In the genomic region with DNA sequence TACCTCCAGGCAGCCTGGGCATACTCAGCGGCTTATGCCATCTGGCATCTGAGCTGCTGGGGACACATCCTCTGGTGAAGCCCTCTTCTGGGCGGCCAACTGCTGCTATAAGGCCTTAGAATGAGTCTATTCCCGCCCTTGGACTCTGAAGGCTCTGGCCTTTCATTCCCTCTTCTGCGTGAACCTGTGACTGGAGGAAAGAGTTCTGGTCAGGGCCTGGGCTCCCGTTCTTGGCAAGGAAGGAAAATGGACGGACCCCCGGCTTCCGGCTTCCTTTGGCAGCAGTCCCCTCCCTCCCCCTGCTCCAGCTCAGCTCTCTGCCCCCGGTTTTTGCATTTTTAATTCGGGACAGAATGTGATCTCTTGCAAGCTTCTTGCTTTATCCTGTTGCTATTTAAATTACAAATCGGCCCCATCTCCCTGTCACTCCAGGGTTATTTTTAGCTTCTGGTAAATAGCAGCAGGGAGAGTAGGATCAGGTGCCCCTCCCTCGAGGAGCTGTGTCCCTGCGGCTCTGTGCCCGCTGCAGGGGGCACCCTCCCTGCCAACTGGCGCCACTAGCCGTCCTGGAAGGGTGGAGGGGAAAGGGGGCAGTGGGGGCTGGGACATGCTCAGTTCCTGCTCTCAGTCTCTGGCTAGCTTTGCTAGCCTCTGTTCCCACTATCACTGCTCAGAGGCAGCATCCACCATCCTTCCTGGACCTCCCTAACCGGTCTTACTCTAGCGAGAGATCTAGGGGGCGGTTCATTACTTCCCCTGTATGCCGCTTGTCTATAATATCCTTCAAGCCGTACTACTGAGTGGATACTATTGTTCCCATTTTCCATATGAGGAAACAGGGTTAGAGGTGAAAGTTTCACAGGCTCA, we compare ENCODE assay signal across 9 mouse cellular contexts. TPM values are rescaled to one million over a fixed set of nuclear protein-coding genes. Genes with fewer than 3 reads are reported as not detected.
A peak's percentile ranks its signal among the peaks of the same experiment; 100 is the strongest.
DNase-seq lines count a peak whose midpoint lies in the region; ATAC-seq and TF ChIP-seq lines count a peak whose summit lies in the region.
"Had no signal": no experiment of that assay in that cellular context is flagged by ENCODE, and none has a peak within 500 bp of the region (broad histone marks: within the 10 kb centered on the region; RNA-seq: fewer than 3 reads in every experiment).

No protein-coding gene starts in this region.

- H3K4me3 ChIP-seq in intestine, postnatal 0 days (ENCODE audit: low read depth, low read length), result no peak overlapping the region
- peak overlapping the region; percentile 4; the same call in 1 of the 2 replicates for H3K4me3 ChIP-seq in liver, postnatal 0 days (ENCODE audit: low read depth, low read length)
- H3K4me3 ChIP-seq: erythroblast, embryonic 14.5 days had no signal

- H3K36me3 ChIP-seq in intestine, postnatal 0 days (ENCODE audit: control insufficient read depth, insufficient read depth), result no peaks in the 10 kb centered on the region
- no peaks in the 10 kb centered on the region for H3K36me3 ChIP-seq in liver, postnatal 0 days (replicated peaks; ENCODE audit: insufficient read depth, low read length)

- peak; percentile 43 to 71 for DNase-seq in adrenal gland, adult (ENCODE audit: inconsistent age in 2 of 2, low spot score in 1 of 2)
- DNase-seq in adrenal gland, postnatal 4 days (ENCODE audit: low spot score in 2 of 2), result no peak
- peak; percentile 78 for DNase-seq in cerebellum, adult 8-10 months
- DNase-seq in heart, adult 11 months, result peak; percentile 98
- DNase-seq in liver, postnatal 0 days, result no peak
- peak; percentile 45 for DNase-seq in right cerebral cortex, postnatal 14 days
- DNase-seq in urinary bladder, postnatal 36 days (ENCODE audit: low spot score in 2 of 2), result no peak

- H3K27ac ChIP-seq in intestine, postnatal 0 days (ENCODE audit: low read depth, low read length), result peak overlapping the region; percentile 86
- H3K27ac ChIP-seq in liver, postnatal 0 days (ENCODE audit: low read depth), result peak overlapping the region; percentile 86

- WGBS in intestine, postnatal 0 days, result 40% methylated on average over 20 of the region's 21 CpGs
- WGBS in liver, postnatal 0 days (ENCODE audit: insufficient replicate concordance), result 24% methylated on average over 21 of the region's 21 CpGs

- H3K9ac ChIP-seq in intestine, postnatal 0 days (ENCODE audit: low read depth, low read length), result peak overlapping the region; percentile 13; the same call in 1 of the 2 replicates
- H3K9ac ChIP-seq in liver, postnatal 0 days (replicated peaks), result no peak overlapping the region

- TF ChIP-seq EP300 in liver, postnatal 0 days (IDR thresholded peaks at IDR 0.05; ENCODE audit: low read depth), result no peak

- H3K4me1 ChIP-seq in intestine, postnatal 0 days (replicated peaks; ENCODE audit: control insufficient read depth, insufficient read depth, low read length), result peaks cover 23% of the 10 kb centered on the region
- peaks cover 23% of the 10 kb centered on the region for H3K4me1 ChIP-seq in liver, postnatal 0 days (ENCODE audit: insufficient read depth)

- H3K4me2 ChIP-seq in intestine, postnatal 0 days (replicated peaks; ENCODE audit: low read depth), result peak overlapping the region; percentile 2
- H3K4me2 ChIP-seq in liver, postnatal 0 days (ENCODE audit: low read depth, low read length), result peak overlapping the region; percentile 52

- TF ChIP-seq CTCF in intestine, postnatal 0 days (IDR thresholded peaks at IDR 0.05; ENCODE audit: low read depth), result no peak
- TF ChIP-seq CTCF in liver, postnatal 0 days (IDR thresholded peaks at IDR 0.05; ENCODE audit: low read depth), result no peak

- no peak; the same call in 1 of the 2 replicates for ATAC-seq in intestine, postnatal 0 days
- ATAC-seq in liver, postnatal 0 days, result peak; percentile 70

- peaks cover 22% of the 10 kb centered on the region for H3K27me3 ChIP-seq in intestine, postnatal 0 days (replicated peaks; ENCODE audit: control insufficient read depth, insufficient read depth, low read length)
- H3K27me3 ChIP-seq in liver, postnatal 0 days (ENCODE audit: insufficient read depth, low read length), result peaks cover 28% of the 10 kb centered on the region

- no peaks in the 10 kb centered on the region for H3K9me3 ChIP-seq in intestine, postnatal 0 days (ENCODE audit: control insufficient read depth)
- H3K9me3 ChIP-seq in liver, postnatal 0 days (ENCODE audit: low read length), result no peaks in the 10 kb centered on the region

RNA-seq across cellular contexts. Expression of a gene that starts 4.2 kb away (rescaled TPM):
- total RNA-seq in adrenal gland, postnatal 4 days (2021), result 10 to 100 TPM; 91.3 to 98.4 TPM
- 53.2 and 56.8 TPM in 2 replicates for polyA plus RNA-seq in intestine, postnatal 0 days (2015; fragmentation: Nextera tagmentation; extraction: Ambion mirVana)
- polyA plus RNA-seq in liver, postnatal 0 days (2015; fragmentation: Nextera tagmentation; extraction: Ambion mirVana), result 13.9 and 15.9 TPM in 2 replicates

RNA-seq across cellular contexts. Expression of a gene that starts 26.0 kb away (rescaled TPM):
- total RNA-seq in adrenal gland, postnatal 4 days (2021), result not detected
- polyA plus RNA-seq in intestine, postnatal 0 days (2015; fragmentation: Nextera tagmentation; extraction: Ambion mirVana), result 0.21 and 0.30 TPM in 2 replicates
- polyA plus RNA-seq in liver, postnatal 0 days (2015; fragmentation: Nextera tagmentation; extraction: Ambion mirVana), result 0.13 and 0.20 TPM in 2 replicates
- polyA plus RNA-seq: erythroblast, embryonic 14.5 days had no signal

RNA-seq across cellular contexts. Expression of a gene that starts 39.4 kb away (rescaled TPM):
- 100 to 1,000 TPM in 1 of 2 experiments, 10 to 100 TPM in 1; 79.3 to 138 TPM for total RNA-seq in adrenal gland, postnatal 4 days (2021)
- 119 and 128 TPM in 2 replicates for polyA plus RNA-seq in intestine, postnatal 0 days (2015; fragmentation: Nextera tagmentation; extraction: Ambion mirVana)
- 5.0 and 6.8 TPM in 2 replicates for polyA plus RNA-seq in liver, postnatal 0 days (2015; fragmentation: Nextera tagmentation; extraction: Ambion mirVana)

RNA-seq across cellular contexts. Expression of a gene that starts 44.4 kb away (rescaled TPM):
- total RNA-seq in adrenal gland, postnatal 4 days (2021), result under 1 TPM; 0.34 to 0.42 TPM
- polyA plus RNA-seq in intestine, postnatal 0 days (2015; fragmentation: Nextera tagmentation; extraction: Ambion mirVana), result 0.24 and 0.26 TPM in 2 replicates
- not detected in 2 replicates for polyA plus RNA-seq in liver, postnatal 0 days (2015; fragmentation: Nextera tagmentation; extraction: Ambion mirVana)

RNA-seq across cellular contexts. Expression of a gene that starts 52.8 kb away (rescaled TPM):
- 10 to 100 TPM; 20.0 to 22.7 TPM for total RNA-seq in adrenal gland, postnatal 4 days (2021)
- polyA plus RNA-seq in intestine, postnatal 0 days (2015; fragmentation: Nextera tagmentation; extraction: Ambion mirVana), result 6.8 and 8.4 TPM in 2 replicates
- 0.63 TPM in 2 replicates for polyA plus RNA-seq in liver, postnatal 0 days (2015; fragmentation: Nextera tagmentation; extraction: Ambion mirVana)

Comparison
In these comparisons a context has a peak if more than half of its experiments do, and no peak if none do; other contexts are left out.
1. DNase-seq: peak in adrenal gland, adult (2 of 2), cerebellum, adult 8-10 months (single experiment), heart, adult 11 months (single experiment) and right cerebral cortex, postnatal 14 days (single experiment); none in adrenal gland, postnatal 4 days (0 of 2), liver, postnatal 0 days (single experiment) and urinary bladder, postnatal 36 days (0 of 2).
2. RNA of a gene that starts 39.4 kb away (polyA plus RNA-seq): 119 to 128 TPM in intestine, postnatal 0 days; 5.0 to 6.8 TPM in liver, postnatal 0 days; every median in the first group is over 10 times any median in the second.